Mouse (Mus musculus) adrenal gland (tissue): ENCODE measurements around the gene Pde4dip.

Experiments used
- intact Hi-C: fragments of 180-260 bp; cut with DNase I; formaldehyde crosslinking; loops from one replicate; pipeline ENCODE4 v1.15.1; 2025

The Pde4dip gene

GRCm38 (mm10) chr3:97803675-97804074, 84.8 kb downstream of the Pde4dip start:
- intact Hi-C loops, result no loop called here

GRCm38 (mm10) chr3:97802927-97803326, 85.6 kb downstream of the Pde4dip start:
- intact Hi-C loops, result no loop called here

- intact Hi-C loops, result no loop called here
Measured at GRCm38 (mm10) chr3:97802297-97802696, 86.2 kb downstream of the Pde4dip start.

- intact Hi-C loops, result no loop called here
Measured at GRCm38 (mm10) chr3:97801178-97801699, 87.3 kb downstream of the Pde4dip start.

- intact Hi-C loops, result no loop called here
Measured at GRCm38 (mm10) chr3:97800657-97801056, 87.8 kb downstream of the Pde4dip start.

GRCm38 (mm10) chr3:97800004-97800403, 88.5 kb downstream of the Pde4dip start:
- intact Hi-C loops, result no loop called here

GRCm38 (mm10) chr3:97799267-97799666, 89.2 kb downstream of the Pde4dip start:
- intact Hi-C loops, result no loop called here

- intact Hi-C loops, result no loop called here
Measured at GRCm38 (mm10) chr3:97797371-97797770, 91.1 kb downstream of the Pde4dip start.

GRCm38 (mm10) chr3:97793995-97794394, 94.5 kb downstream of the Pde4dip start:
- intact Hi-C loops, result no loop called here

- intact Hi-C loops, result no loop called here
Measured at GRCm38 (mm10) chr3:97790150-97790549, 98.4 kb downstream of the Pde4dip start.

GRCm38 (mm10) chr3:97789317-97789716, 99.2 kb downstream of the Pde4dip start:
- intact Hi-C loops, result no loop called here

- intact Hi-C loops, result no loop called here
Measured at GRCm38 (mm10) chr3:97776195-97776594, 112.3 kb downstream of the Pde4dip start.

- intact Hi-C loops, result no loop called here
Measured at GRCm38 (mm10) chr3:97775742-97776141, 112.8 kb downstream of the Pde4dip start.

- intact Hi-C loops, result no loop called here
Measured at GRCm38 (mm10) chr3:97774861-97775260, 113.6 kb downstream of the Pde4dip start.

GRCm38 (mm10) chr3:97767771-97768762, 120.4 kb downstream of the Pde4dip start:
- intact Hi-C loops, result loop anchor here (5.0 kb wide), 1 partner anchor 109 kb away; no protein-coding TSS in a partner anchor

- intact Hi-C loops, result loop anchor here (5.0 kb wide), 1 partner anchor 110 kb away; no protein-coding TSS in a partner anchor
Measured at GRCm38 (mm10) chr3:97767041-97767770, 121.3 kb downstream of the Pde4dip start.

GRCm38 (mm10) chr3:97766459-97766858, 122.0 kb downstream of the Pde4dip start:
- intact Hi-C loops, result loop anchor here (5.0 kb wide), 1 partner anchor 111 kb away; no protein-coding TSS in a partner anchor

GRCm38 (mm10) chr3:97764152-97764551, 124.4 kb downstream of the Pde4dip start:
- intact Hi-C loops, result no loop called here

GRCm38 (mm10) chr3:97761951-97762350, 126.6 kb downstream of the Pde4dip start:
- intact Hi-C loops, result no loop called here

- intact Hi-C loops, result no loop called here
Measured at GRCm38 (mm10) chr3:97761168-97761567, 127.3 kb downstream of the Pde4dip start.

- intact Hi-C loops, result no loop called here
Measured at GRCm38 (mm10) chr3:97759846-97760245, 128.7 kb downstream of the Pde4dip start.

GRCm38 (mm10) chr3:97757501-97757900, 131.0 kb downstream of the Pde4dip start:
- intact Hi-C loops, result no loop called here
